Mouse (Mus musculus): ENCODE measurements around the gene Rtn2. TPM values are rescaled to one million over a fixed set of nuclear protein-coding genes. Genes with fewer than 3 reads are reported as not detected.
A peak's percentile ranks its signal among the peaks of the same experiment; 100 is the strongest.

The Rtn2 gene
- total RNA-seq (2015; ENCODE audit: low replicate concordance) (4.0 TPM in 1 of 2 replicates, not detected in the other), total RNA-seq (2017; ENCODE audit: low replicate concordance) (not detected in 2 replicates)

- peak; percentile 88 for ATAC-seq (replicated peaks; ENCODE audit: low FRiP score, poor library complexity, severe bottlenecking)
Observed at GRCm38 (mm10) chr7:19282385-19282784, at the start of gene Rtn2. Gene Rtn2, plus strand, starts transcription at chr7:19282624.

DNA sequence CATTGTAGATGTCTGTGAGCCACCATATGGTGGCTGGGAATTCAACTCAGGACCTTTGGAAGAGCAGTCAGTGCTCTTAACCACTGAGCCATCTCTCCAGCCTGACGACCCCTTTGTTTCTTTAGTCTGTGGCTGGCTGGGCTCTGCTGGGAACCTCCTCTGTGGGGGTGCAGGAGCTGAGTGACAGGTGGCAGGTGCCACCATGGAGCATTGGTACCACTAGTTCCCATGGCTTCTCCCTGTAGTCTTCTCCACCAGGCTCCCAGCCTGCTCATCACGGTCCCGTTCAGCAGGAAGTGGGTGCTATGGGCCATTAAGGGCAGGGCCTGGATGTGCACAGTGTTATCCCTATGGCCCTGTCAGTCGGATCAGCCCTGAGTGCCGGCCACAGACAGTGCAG, 47.8 kb upstream of the Rtn2 start:
- no peak for ATAC-seq (replicated peaks; ENCODE audit: low FRiP score, poor library complexity, severe bottlenecking)

DNA sequence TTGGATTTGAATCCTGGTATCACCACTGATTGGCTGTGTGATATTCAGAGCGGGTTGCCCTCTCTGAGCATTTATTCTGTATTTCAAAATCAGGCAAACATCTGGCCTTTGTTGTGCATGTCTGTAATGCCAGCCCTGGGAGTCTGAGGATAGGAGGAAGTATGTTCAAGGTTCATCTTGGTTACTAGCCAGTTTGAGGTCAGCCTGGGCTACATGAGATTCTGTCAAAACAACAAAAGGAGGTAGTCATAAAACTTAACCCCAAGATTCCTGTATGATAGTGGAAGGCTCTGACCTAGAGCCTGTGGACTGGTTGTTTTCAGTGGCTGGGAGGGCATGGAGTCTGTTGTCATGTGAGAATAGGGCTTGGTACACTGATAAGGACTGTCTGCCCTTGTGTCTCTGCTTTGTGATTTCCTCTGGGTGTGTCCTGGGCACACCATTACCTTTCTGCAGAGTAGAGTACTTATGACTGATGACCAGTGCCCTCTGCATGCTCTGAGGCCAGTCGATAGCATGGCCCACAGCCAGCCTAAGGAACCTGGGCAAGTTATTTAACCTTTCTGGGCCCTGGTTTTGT, 47.2 kb upstream of the Rtn2 start:
- no peak for ATAC-seq (replicated peaks; ENCODE audit: low FRiP score, poor library complexity, severe bottlenecking)

- ATAC-seq (replicated peaks; ENCODE audit: low FRiP score, poor library complexity, severe bottlenecking) = no peak
Observed at GRCm38 (mm10) chr7:19236411-19236810, 46.0 kb upstream of the Rtn2 start.

DNA sequence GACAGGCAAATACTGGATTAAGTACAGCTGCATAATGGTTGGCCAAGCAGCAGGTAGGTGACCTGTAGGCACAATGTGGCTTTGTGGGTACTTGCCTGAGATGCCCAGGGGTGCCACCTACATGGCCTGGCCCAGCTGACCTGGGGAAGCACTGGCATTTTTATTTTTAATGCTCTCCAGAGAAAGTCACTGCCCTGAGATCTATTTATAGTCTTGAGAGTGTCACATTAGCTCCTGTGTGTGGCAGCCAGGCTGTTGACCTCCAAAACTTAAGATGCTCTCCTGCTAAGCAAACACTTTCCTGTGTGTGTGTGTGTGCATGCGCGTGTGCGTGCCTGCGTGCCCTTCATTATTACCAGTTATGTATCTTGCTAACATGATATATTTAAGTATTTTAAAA, 44.1 kb upstream of the Rtn2 start:
- ATAC-seq (replicated peaks; ENCODE audit: low FRiP score, poor library complexity, severe bottlenecking) = no peak

GRCm38 (mm10) chr7:19239423-19239822, 43.0 kb upstream of the Rtn2 start:
- peak; percentile 87 for ATAC-seq (replicated peaks; ENCODE audit: low FRiP score, poor library complexity, severe bottlenecking)

GRCm38 (mm10) chr7:19239986-19240385, 42.4 kb upstream of the Rtn2 start:
- peak; percentile 56 for ATAC-seq (replicated peaks; ENCODE audit: low FRiP score, poor library complexity, severe bottlenecking)

GRCm38 (mm10) chr7:19240905-19241463, 41.4 kb upstream of the Rtn2 start:
- no peak for ATAC-seq (replicated peaks; ENCODE audit: low FRiP score, poor library complexity, severe bottlenecking)

DNA sequence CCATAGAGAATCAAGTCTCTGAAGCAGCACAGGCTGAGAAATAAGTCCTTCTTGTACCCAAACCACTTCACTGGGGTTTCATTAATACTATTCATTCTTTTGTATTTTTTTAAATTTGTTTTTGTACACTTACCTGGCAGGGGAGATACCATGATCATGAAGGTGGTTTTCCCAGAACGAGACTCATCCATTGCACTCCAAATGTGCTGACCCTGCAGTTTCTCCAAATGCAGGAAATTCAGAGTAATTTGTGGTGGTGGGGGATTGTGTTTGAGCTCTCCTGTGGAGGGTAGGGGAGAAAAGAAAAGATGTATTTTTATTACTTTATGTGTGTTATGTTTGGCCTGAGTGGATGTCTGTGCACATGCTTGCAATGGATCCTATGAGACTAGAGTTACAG, 40.4 kb upstream of the Rtn2 start:
- ATAC-seq (replicated peaks; ENCODE audit: low FRiP score, poor library complexity, severe bottlenecking) = no peak

GRCm38 (mm10) chr7:19243858-19244257, 38.6 kb upstream of the Rtn2 start:
- no peak for ATAC-seq (replicated peaks; ENCODE audit: low FRiP score, poor library complexity, severe bottlenecking)

DNA sequence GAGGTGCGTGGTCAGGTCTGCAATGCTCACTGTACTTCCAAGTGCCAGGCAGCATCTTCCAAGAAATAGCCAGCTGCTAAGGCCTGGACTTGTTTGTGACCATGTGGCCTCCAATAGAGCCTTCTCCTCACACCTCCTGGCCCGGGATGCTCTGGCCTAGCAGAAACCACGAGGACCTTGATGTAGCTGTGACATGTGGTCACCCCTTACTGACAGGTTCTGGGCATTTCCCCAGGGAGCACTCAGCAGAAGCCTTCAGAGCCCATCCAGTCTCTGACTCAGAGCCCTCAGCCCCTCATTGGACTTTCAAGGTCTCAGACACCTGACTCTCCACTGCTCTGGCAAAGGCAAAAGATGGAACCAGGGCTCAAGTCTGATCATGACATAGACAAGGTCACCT, 37.3 kb upstream of the Rtn2 start:
- ATAC-seq (replicated peaks; ENCODE audit: low FRiP score, poor library complexity, severe bottlenecking) = no peak

DNA sequence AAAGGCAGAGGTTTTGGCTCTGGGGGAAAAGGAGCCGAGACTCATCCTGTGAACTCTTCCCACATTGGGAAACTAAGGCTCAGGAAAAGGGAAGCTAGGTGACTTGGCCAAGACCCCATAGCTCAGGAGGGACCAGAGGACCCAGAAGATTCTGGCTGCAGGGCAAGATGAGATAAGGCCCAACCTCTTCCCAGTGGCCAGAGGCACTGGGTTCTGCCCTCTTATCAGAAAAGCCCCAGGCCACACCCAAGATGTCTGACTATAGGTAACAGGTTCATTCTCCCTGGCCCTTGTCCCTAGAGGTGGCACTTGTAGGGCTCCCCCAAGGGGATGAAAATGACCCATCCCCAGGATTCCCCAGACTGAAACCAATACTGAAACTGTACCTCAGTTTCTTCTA, 35.6 kb upstream of the Rtn2 start:
- peak; percentile 84 for ATAC-seq (replicated peaks; ENCODE audit: low FRiP score, poor library complexity, severe bottlenecking)

DNA sequence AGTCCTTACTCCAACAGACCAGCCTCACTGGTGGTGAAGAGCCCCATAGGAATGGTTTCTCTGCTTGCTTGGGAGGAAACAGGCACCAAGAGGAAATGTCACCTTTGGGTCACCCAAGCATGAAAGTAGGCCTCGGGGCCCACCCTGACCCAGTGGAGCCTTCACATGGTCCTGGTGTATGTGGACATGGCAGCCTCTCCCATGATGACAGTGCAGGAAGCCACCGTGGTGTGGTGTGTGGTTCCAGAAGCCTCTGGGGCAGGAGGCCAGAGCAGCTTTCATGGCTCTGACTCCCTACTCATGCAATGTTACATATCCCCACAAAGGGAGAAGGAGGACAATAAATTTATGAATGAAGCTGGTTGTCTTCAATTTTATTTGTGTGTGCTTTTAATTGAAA, 34.9 kb upstream of the Rtn2 start:
- no peak for ATAC-seq (replicated peaks; ENCODE audit: low FRiP score, poor library complexity, severe bottlenecking)

DNA sequence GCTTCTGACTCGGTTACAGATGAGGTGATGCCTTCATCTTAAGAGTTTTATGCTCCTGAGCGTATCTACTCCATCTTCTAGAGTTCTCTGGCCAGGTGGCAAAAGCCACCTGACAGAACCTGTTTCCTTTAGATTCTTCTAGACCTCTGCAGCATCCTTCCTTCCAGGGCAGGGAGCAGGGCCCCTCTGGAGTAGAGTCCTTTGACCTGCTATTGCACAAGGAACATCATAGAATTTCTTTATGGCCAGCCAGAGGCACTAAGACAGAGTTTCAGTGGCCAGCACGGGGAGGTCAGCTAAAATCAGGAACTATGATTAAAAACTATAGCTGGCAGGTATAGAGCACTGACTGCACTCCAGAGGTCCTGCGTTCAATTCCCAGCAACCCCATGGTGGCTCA, 30.3 kb upstream of the Rtn2 start:
- ATAC-seq (replicated peaks; ENCODE audit: low FRiP score, poor library complexity, severe bottlenecking) = no peak

DNA sequence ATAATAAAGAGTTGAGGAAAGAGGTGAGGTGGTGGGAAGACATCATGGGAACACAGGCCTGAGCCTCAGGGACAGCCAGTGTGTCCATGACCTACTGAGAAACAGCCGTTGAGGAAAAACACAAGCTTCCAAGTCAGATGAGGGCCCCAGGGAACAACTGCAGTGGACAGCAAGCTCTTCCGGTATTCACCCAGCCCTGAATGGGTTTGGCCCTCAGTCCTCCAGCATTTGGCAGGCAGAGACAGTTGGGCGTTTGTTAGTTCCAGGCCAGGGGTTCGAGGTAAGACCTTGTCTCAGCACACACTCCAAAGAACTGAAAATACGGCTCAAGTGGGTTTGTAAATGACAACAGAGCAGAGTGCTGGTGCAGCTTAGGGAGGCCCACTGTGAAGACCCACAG, 29.0 kb upstream of the Rtn2 start:
- no peak for ATAC-seq (replicated peaks; ENCODE audit: low FRiP score, poor library complexity, severe bottlenecking)

DNA sequence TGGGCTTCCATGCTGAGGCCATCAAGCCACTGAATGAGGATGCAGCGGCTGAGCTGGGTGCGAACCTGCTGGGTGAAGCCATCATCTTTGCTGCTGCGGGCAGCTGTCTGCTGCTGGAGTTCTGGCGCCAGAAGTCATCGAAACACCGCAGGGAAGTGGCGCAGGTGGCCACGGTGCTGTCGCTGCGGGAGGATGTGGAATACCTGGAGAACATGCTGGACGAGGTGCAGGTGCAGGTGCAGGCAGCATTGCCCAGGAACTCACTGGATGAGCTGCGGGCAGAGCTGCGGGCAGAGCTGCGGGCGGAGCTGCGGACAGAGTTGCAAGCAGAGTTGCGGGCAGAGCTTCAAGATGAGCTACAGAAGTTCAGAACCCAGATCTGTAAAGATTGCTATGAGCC, 27.0 kb upstream of the Rtn2 start:
- no peak for ATAC-seq (replicated peaks; ENCODE audit: low FRiP score, poor library complexity, severe bottlenecking)

- no peak for ATAC-seq (replicated peaks; ENCODE audit: low FRiP score, poor library complexity, severe bottlenecking)
Observed at GRCm38 (mm10) chr7:19256567-19256966, 25.9 kb upstream of the Rtn2 start.

DNA sequence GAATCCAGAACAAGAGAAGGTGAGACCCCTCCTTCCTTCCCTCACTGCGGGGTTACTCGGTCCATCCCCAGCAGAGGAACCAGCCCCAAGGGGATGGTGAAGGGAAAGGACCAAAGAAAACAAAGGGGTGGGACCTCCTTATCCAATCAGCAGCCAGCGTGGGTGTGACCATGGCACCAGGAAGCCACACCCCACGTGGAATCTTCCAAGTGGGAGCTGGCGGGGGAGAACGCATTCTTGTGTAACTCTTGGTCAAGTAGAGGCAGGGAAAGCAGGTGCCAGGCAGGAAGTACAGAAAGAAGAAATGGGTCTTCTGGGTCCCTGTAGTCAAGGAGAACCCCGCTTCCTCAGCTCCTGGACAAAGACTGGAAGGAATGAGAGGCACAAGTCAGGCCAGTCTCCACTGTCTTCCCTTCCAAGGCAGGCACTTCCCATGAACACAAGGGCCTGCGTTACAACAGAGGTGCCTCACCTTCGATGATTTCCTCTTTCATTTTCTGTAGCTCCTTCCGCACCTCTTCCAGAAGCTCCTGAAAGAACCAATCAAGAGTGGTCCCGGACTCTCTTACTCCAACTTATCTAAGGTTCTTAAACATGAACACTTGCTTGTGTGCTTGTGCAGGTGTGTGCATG, 24.9 kb upstream of the Rtn2 start:
- ATAC-seq (replicated peaks; ENCODE audit: low FRiP score, poor library complexity, severe bottlenecking) = peak; percentile 99

- no peak for ATAC-seq (replicated peaks; ENCODE audit: low FRiP score, poor library complexity, severe bottlenecking)
Observed at GRCm38 (mm10) chr7:19258336-19258735, 24.1 kb upstream of the Rtn2 start.

- peak; percentile 78 for ATAC-seq (replicated peaks; ENCODE audit: low FRiP score, poor library complexity, severe bottlenecking)
Observed at GRCm38 (mm10) chr7:19265147-19265546, 17.3 kb upstream of the Rtn2 start.

Data from erythroid progenitor cell, adult 5-6 weeks (primary cell).